Mouse (Mus musculus): ENCODE measurements at regions not wholly inside any gene's neighbourhood (a gene's known extent, or its start where the extent isn't known, plus 50 kb on each side); places are given as distances from the start of the nearest gene placed in this dataset.
A peak's percentile ranks its signal among the peaks of the same experiment; 100 is the strongest.

DNA sequence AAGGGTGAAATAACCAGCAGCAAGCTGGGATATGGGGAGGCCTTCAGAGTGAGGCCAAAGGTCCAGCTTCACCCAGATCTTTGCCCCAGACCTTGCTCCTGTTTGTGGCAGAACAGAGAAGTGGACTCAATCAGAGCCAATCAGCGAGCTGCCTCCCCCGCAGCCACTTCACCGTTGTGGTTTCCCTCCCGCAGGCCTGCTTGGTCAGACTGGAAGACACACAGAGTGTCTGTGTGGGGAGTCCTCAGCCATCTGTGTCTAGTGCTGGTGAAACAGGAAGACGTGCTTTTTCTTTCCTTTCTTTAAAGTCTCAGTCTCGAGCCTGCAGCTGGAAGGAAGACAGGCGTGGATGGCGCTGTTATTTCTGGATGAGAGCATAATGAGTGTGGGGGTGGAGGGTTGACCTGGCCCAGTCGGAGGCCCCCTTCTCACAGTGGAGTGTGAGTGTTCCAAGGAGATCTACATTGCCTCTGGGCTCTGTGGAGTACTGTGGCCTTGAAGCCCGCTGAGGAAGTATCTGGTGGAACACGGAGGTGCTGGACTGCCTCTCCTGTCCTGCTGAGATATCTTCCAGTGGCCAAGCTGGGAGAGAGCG lies 205.5 kb downstream of the Gm5447 start:
- peak overlapping the region; percentile 28; the same call in 1 of the 2 replicates for H3K9ac ChIP-seq (ENCODE audit: low read length)
- no peak overlapping the region for H3K4me3 ChIP-seq (replicated peaks; ENCODE audit: low read length)

DNA sequence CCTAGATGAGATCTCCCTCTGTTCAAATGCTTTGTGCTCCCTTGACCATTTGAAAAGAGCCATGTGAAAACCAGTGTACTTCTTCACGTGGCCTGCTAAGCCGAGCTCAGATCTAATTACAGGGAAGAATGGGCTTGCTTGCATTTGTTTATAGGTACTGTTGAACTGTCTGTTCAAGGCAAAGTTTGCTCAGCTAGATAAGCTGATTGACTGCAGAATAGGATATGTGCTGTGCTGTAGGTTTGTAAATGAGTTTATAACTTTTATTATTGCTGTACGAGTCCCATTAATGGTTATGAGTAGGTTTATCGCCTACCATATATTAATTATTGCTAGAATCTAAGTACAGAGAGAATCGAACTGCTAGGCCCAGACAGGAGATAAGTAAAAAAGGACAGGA lies 207.5 kb downstream of the Gm5447 start:
- no peak overlapping the region for H3K4me3 ChIP-seq (replicated peaks; ENCODE audit: low read length)
- H3K9ac ChIP-seq (ENCODE audit: low read length): no peak overlapping the region
- H3K4me2 ChIP-seq (ENCODE audit: low read depth, low read length): no peak overlapping the region
- H3K27me3 ChIP-seq (ENCODE audit: control insufficient read depth, insufficient read depth, low read length): no peaks in the 10 kb centered on the region
- peaks cover 14% of the 10 kb centered on the region for H3K4me1 ChIP-seq (ENCODE audit: control insufficient read depth, insufficient read depth, low read length)
- ATAC-seq (ENCODE audit: insufficient read depth, low FRiP score): no peak
- 64% methylated on average over 5 of the region's 5 CpGs for WGBS
- H3K36me3 ChIP-seq (ENCODE audit: control insufficient read depth, insufficient read depth, low read length): no peaks in the 10 kb centered on the region
- no peaks in the 10 kb centered on the region for H3K9me3 ChIP-seq (replicated peaks; ENCODE audit: control insufficient read depth, low read length)
- no peak overlapping the region for H3K27ac ChIP-seq (ENCODE audit: low read length)

More for the DNA sequence above, 205.5 kb downstream of the Gm5447 start:
- ATAC-seq (ENCODE audit: insufficient read depth, low FRiP score): peak; percentile 64
- no peaks in the 10 kb centered on the region for H3K27me3 ChIP-seq (ENCODE audit: control insufficient read depth, insufficient read depth, low read length)
- H3K4me1 ChIP-seq (ENCODE audit: control insufficient read depth, insufficient read depth, low read length): peaks cover 10% of the 10 kb centered on the region; the same call in 1 of the 2 replicates
- no peaks in the 10 kb centered on the region for H3K9me3 ChIP-seq (replicated peaks; ENCODE audit: control insufficient read depth, low read length)
- 34% methylated on average over 12 of the region's 12 CpGs for WGBS
- H3K36me3 ChIP-seq (ENCODE audit: control insufficient read depth, insufficient read depth, low read length): no peaks in the 10 kb centered on the region
- H3K4me2 ChIP-seq (ENCODE audit: low read depth, low read length): no peak overlapping the region; the same call in 1 of the 2 replicates
- peak overlapping the region; percentile 3; the same call in 1 of the 2 replicates for H3K27ac ChIP-seq (ENCODE audit: low read length)

DNA sequence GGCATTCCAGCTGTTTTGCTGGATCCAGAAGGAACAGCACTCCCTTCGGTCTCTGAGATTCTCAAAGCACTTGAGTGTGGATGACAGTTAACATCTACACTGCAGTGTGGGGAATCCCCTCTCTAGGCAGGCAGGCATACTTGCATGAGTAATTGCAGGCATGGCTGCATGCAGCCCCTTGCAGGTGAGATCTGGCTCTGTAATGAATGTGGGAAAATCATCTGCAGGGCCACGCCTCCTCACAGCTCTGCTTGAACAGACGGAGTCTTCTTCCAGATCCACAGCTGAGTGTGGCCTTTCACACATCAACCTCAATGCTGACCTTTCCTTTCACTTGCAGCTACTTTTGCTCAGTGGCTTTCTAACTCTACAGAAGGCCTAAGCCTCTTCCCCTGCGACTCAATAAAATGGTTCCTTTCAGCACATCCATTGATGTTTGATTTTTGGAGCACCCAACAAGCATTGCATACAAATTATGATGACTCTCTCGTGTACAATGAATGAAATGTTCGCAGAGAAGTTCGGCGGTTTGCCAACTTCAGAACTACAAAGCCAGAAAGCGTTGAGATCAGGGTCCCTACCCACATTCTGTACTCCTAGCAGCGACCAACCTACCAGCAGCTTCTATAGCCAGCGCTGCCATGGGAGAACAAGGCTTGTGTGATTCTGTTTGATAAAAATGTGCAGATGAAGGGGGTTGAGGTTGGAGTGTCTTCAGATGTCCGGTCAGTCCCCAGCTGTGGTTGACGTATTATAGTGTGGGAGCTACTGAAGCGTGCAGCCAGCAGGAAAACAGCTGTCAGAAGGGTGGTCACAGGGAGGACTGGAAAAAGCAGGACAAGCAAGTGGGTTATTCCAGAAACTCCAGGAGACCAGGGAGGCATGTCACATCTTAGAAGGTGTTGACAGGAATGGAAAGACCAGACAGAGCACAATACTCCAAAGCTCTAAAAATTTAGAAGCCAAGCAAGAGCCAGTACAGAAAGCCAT lies 211.1 kb downstream of the Gm5447 start:
- Histone ChIP-seq H3K4me3 (replicated peaks; ENCODE audit: low read length) (no peak overlapping the region), H3K36me3 (ENCODE audit: control insufficient read depth, insufficient read depth, low read length) (no peaks in the 10 kb centered on the region), H3K4me2 (ENCODE audit: low read depth, low read length) (no peak overlapping the region), H3K4me1 (ENCODE audit: control insufficient read depth, insufficient read depth, low read length) (peaks cover 6% of the 10 kb centered on the region), H3K9me3 (replicated peaks; ENCODE audit: control insufficient read depth, low read length) (no peaks in the 10 kb centered on the region), H3K9ac (ENCODE audit: low read length) (no peak overlapping the region), H3K27ac (ENCODE audit: low read length) (no peak overlapping the region), H3K27me3 (ENCODE audit: control insufficient read depth, insufficient read depth, low read length) (no peaks in the 10 kb centered on the region)
- no peak for ATAC-seq (ENCODE audit: insufficient read depth, low FRiP score)
- WGBS: 62% methylated on average over 14 of the region's 14 CpGs

DNA sequence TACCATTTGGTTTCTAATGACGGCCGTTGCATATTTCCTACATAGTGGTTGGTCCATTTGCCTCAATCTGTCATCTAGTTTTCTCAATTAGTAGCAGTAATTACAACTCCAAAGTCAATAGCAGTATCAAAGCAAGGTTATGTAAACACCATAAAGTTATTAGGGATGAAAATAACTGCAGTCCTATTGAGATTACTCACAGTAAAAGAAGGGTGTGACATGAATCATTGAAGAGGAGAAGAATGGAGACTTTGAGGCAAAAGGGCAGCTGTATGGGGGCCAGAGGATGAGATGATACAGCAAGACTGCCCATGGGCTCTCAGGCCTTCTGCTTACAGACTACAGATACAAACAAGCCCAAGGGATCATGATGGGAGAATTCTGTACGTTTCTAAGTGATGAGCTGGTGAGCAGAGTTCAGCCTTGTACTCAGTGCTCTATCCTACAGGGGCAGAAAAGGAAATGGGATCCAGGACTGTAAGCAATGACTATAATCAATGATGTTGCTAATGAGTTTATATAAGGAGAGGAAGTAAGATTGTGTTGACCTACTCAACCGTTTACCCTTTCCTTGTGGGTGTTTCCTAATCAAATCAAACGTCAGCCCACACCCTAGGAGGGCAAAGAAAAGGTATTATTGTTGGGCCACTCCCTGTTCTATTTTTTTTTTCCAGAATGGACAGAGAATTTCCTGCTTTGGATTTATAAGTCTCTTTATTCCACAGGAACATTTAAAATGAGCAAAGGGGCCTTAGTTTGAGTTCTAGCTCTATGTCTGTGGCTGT lies 213.0 kb downstream of the Gm5447 start:
- Histone ChIP-seq H3K4me1 (ENCODE audit: control insufficient read depth, insufficient read depth, low read length) (peaks cover 6% of the 10 kb centered on the region), H3K4me3 (replicated peaks; ENCODE audit: low read length) (no peak overlapping the region), H3K9me3 (replicated peaks; ENCODE audit: control insufficient read depth, low read length) (no peaks in the 10 kb centered on the region), H3K4me2 (ENCODE audit: low read depth, low read length) (no peak overlapping the region), H3K36me3 (ENCODE audit: control insufficient read depth, insufficient read depth, low read length) (no peaks in the 10 kb centered on the region), H3K27ac (ENCODE audit: low read length) (no peak overlapping the region; the same call in 1 of the 2 replicates), H3K27me3 (ENCODE audit: control insufficient read depth, insufficient read depth, low read length) (no peaks in the 10 kb centered on the region), H3K9ac (ENCODE audit: low read length) (no peak overlapping the region)
- peak; percentile 84; the same call in 1 of the 2 replicates for ATAC-seq (ENCODE audit: insufficient read depth, low FRiP score)
- 40% methylated on average over 5 of the region's 5 CpGs for WGBS

DNA sequence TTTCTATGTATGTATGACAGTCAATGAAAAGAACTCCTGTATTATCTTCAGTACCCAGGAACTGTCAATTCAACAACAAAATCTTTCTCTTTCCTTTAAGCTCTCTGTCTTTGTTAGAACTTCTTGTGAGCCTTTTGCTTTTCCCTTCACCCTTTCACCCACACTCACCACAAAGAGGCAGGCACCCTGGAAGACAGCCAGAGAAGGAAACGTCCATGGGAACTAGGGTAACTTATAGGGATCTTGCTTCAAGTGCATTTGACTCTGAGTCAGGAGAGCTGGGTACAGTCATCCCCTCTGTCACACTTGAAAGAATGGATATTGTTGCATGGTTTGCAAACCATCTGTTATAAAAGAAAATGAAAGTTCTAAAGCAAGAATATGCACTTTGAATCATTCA lies 215.1 kb downstream of the Gm5447 start:
- Histone ChIP-seq H3K27me3 (ENCODE audit: control insufficient read depth, insufficient read depth, low read length) (no peaks in the 10 kb centered on the region), H3K27ac (ENCODE audit: low read length) (no peak overlapping the region), H3K9ac (ENCODE audit: low read length) (no peak overlapping the region), H3K4me2 (ENCODE audit: low read depth, low read length) (no peak overlapping the region), H3K9me3 (replicated peaks; ENCODE audit: control insufficient read depth, low read length) (no peaks in the 10 kb centered on the region), H3K4me1 (ENCODE audit: control insufficient read depth, insufficient read depth, low read length) (peaks cover 6% of the 10 kb centered on the region), H3K36me3 (ENCODE audit: control insufficient read depth, insufficient read depth, low read length) (no peaks in the 10 kb centered on the region), H3K4me3 (replicated peaks; ENCODE audit: low read length) (no peak overlapping the region)
- ATAC-seq (ENCODE audit: insufficient read depth, low FRiP score): no peak
- WGBS: 21% methylated on average over 1 of the region's 1 CpGs

DNA sequence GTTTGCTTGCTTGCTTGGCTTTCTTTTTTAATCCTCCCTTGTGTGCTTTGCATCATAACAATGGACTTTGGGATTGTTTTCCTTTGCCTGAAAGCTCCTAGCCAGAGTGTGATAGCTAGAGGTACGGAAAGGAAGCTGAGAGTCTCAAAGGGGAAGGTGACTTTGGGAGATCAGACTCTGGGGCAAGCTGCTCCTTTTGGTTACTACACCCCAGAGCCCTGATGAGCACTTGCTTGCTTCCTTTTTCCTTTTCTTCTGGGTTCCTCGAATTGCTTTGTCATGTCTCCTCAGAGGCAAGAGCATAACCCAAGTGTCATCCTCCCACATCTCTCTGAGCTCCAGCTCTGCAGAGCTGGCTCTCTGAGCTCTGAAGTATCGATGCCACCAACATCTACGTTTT lies 216.0 kb downstream of the Gm5447 start:
- Histone ChIP-seq H3K4me2 (ENCODE audit: low read depth, low read length) (no peak overlapping the region), H3K9ac (ENCODE audit: low read length) (no peak overlapping the region), H3K4me1 (ENCODE audit: control insufficient read depth, insufficient read depth, low read length) (0 out of 2 replicates have a peak, but pooled peaks cover 2% of the 10 kb centered on the region), H3K36me3 (ENCODE audit: control insufficient read depth, insufficient read depth, low read length) (no peaks in the 10 kb centered on the region), H3K27me3 (ENCODE audit: control insufficient read depth, insufficient read depth, low read length) (no peaks in the 10 kb centered on the region), H3K4me3 (replicated peaks; ENCODE audit: low read length) (no peak overlapping the region), H3K9me3 (replicated peaks; ENCODE audit: control insufficient read depth, low read length) (no peaks in the 10 kb centered on the region), H3K27ac (ENCODE audit: low read length) (no peak overlapping the region)
- 63% methylated on average over 4 of the region's 4 CpGs for WGBS
- no peak for ATAC-seq (ENCODE audit: insufficient read depth, low FRiP score)

DNA sequence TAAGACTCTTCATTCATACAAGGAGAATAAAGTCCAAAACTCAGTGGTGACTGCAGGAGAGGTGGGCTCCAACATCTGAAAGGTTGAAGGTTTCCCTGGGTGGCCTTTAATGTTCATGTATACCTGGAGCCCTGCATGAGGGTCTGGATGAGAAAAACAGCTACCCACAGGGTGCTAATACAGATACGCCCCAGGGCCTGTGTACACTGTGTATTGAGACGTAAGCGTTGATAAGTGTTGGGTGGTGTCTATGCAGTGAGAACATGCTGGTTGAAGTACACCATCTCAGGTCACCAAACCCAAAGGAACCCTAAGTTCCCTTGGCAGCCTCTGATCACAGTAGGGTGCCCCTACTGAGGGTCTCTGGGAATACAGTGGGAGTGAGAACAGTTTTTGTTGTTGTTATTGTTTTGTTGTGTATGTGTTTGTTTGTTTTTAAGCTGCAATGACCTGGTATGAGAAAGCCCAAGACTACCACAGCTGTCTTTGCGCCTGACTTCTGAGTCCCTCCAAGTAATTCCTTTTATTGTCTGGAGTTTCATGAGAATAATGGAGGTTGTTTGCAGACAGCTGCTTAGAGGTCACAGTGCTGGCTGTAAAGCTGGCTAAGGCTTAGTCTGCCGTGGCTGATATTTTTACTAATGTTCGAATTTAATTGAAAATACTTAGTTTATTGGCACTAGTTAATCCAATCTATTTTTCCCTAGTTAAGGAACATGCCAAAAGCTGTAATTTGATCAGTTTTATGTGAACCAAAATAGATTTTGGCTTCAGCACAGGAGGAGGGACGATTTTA lies 217.5 kb downstream of the Gm5447 start:
- H3K36me3 ChIP-seq (ENCODE audit: control insufficient read depth, insufficient read depth, low read length): no peaks in the 10 kb centered on the region
- WGBS: 76% methylated on average over 7 of the region's 7 CpGs
- H3K4me3 ChIP-seq (replicated peaks; ENCODE audit: low read length): no peak overlapping the region
- no peak overlapping the region for H3K27ac ChIP-seq (ENCODE audit: low read length)
- no peak overlapping the region for H3K9ac ChIP-seq (ENCODE audit: low read length)
- no peaks in the 10 kb centered on the region for H3K27me3 ChIP-seq (ENCODE audit: control insufficient read depth, insufficient read depth, low read length)
- no peaks in the 10 kb centered on the region for H3K9me3 ChIP-seq (replicated peaks; ENCODE audit: control insufficient read depth, low read length)
- no peak for ATAC-seq (ENCODE audit: insufficient read depth, low FRiP score)
- no peak overlapping the region for H3K4me2 ChIP-seq (ENCODE audit: low read depth, low read length)
- H3K4me1 ChIP-seq (ENCODE audit: control insufficient read depth, insufficient read depth, low read length): 0 out of 2 replicates have a peak, but pooled peaks cover 2% of the 10 kb centered on the region

DNA sequence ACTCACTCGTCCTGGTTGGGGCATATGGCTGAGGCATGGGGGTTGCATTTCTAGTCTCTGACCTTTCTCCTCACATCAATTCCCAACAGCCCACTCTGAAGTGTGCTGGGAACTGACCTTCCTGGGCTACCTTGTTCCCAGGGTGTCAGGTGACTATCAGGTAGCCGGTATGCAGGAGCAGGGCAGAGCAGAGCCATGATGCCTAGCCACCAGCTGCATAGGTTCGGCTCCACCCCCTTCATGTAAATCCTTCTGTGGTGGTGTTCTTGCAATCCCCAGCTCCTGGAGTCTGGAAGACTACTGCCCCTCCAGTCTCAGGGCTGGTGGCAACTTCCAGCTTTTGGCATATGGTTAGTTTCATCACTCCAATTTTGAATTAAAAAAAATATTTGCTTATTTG lies 221.0 kb downstream of the Gm5447 start:
- H3K9ac ChIP-seq (ENCODE audit: low read length): no peak overlapping the region
- no peaks in the 10 kb centered on the region for H3K4me1 ChIP-seq (ENCODE audit: control insufficient read depth, insufficient read depth, low read length)
- H3K36me3 ChIP-seq (ENCODE audit: control insufficient read depth, insufficient read depth, low read length): no peaks in the 10 kb centered on the region
- no peak overlapping the region for H3K4me2 ChIP-seq (ENCODE audit: low read depth, low read length)
- H3K4me3 ChIP-seq (replicated peaks; ENCODE audit: low read length): no peak overlapping the region
- H3K9me3 ChIP-seq (replicated peaks; ENCODE audit: control insufficient read depth, low read length): no peaks in the 10 kb centered on the region
- no peaks in the 10 kb centered on the region for H3K27me3 ChIP-seq (ENCODE audit: control insufficient read depth, insufficient read depth, low read length)
- no peak for ATAC-seq (ENCODE audit: insufficient read depth, low FRiP score)
- H3K27ac ChIP-seq (ENCODE audit: low read length): no peak overlapping the region
- 59% methylated on average over 3 of the region's 3 CpGs for WGBS

Data from stomach, embryonic 16.5 days (tissue).